Mouse (Mus musculus) spleen, adult 2 months (tissue): ENCODE measurements around the gene Egln2.

ENCODE experiments used
- CTCF ChIP-seq: fragments of 200-500 bp; IDR thresholded peaks from 2 replicates; pipeline ENCODE4 v1.5.1; 2011; ENCODE audit warnings: mild to moderate bottlenecking, inconsistent platforms; ENCODE audit not compliant: insufficient read depth, insufficient read length, insufficient replicate concordance; ENCODE audit errors: extremely low read depth
- POLR2A ChIP-seq: fragments of 200-500 bp; IDR thresholded peaks from 2 replicates; pipeline ENCODE4 v1.6.1; 2011; ENCODE audit warnings: low read depth, low read length, inconsistent platforms

- TF ChIP-seq POLR2A = no peak
- peak; percentile 98 for TF ChIP-seq CTCF
Observed at GRCm38 (mm10) chr7:27159882-27160281, 6.7 kb downstream of the Egln2 start.
